Mouse (Mus musculus) ES-CJ7 (cell line): ENCODE results near the gene Tsc22d1.

ENCODE experiments used
- DNase-seq: peaks from one replicate; pipeline ENCODE4 v3.0.0; 2011; ENCODE audit warnings: low read depth, low spot score

Gene Tsc22d1

GRCm38 (mm10) chr14:76414862-76415780 is at the start of gene Tsc22d1:
Gene Tsc22d1, plus strand, starts transcription at chr14:76414961.
- DNase-seq: no peak

- no peak for DNase-seq
Observed at GRCm38 (mm10) chr14:76373638-76374037, 41.1 kb upstream of the Tsc22d1 start.

- no peak for DNase-seq
Observed at GRCm38 (mm10) chr14:76374601-76375000, 40.2 kb upstream of the Tsc22d1 start.

DNA sequence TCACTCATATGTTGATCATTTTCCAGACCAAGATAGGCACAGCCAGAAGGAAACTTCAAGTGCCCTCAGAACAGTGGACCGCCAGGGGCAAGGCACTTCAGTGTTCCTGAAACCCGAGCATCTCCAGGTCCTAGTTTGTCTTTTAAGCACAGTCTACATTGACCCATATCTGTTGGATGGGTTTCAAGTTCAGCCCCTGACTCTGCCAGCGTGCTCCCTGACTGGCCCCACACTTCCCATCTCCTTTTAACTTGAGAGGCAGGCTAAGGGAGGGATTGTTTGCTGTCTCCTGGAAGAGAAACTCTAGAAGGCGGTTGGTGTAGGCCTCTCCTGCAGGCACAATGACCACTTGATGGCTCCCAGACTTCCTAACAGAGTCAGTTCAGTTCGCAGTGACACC is 38.2 kb upstream of the Tsc22d1 start:
- no peak for DNase-seq

- no peak for DNase-seq
Observed at GRCm38 (mm10) chr14:76379411-76379810, 35.4 kb upstream of the Tsc22d1 start.

- peak; percentile 97 for DNase-seq
Observed at GRCm38 (mm10) chr14:76388025-76388424, 26.7 kb upstream of the Tsc22d1 start.

- no peak for DNase-seq
Observed at GRCm38 (mm10) chr14:76398251-76398650, 16.5 kb upstream of the Tsc22d1 start.

GRCm38 (mm10) chr14:76402574-76402973 is 12.2 kb upstream of the Tsc22d1 start:
- DNase-seq: no peak

DNA sequence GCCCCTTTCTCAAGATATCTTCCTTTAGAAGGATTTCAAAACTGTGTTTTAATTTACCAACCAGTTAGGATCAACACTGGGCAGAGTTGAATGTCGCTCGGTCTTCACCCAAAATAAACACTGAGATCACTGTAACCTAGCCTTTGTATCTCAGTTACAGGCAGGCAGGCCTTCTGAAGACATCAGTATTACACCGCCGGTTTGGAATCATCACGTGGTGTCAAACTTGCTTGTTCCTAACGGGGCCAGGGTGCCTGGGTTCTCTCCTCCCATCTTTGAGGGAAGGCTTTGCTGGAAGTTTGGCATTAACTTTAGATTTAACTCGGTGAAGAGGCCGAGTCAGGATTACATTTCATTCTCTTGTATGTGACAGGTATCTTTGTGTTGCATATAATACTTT is 5.7 kb upstream of the Tsc22d1 start:
- DNase-seq: no peak

DNA sequence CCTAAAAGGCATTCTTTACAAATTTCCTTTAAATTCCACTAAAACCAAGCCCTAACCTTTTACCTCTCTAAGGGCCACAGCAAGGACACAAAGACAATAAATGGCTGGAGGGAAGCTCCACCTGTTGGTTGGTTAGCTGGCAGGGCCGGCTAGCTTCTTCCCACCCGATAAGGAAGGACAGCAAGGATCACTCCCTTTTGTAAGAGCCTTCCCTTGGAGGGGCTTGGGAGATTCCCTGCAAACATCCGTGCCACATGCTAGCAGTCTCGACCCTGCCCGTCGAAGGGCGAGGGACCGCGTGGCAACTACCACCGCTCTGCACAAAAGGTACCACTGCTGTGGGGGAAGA is 1.0 kb upstream of the Tsc22d1 start:
- DNase-seq: peak; percentile 60

DNA sequence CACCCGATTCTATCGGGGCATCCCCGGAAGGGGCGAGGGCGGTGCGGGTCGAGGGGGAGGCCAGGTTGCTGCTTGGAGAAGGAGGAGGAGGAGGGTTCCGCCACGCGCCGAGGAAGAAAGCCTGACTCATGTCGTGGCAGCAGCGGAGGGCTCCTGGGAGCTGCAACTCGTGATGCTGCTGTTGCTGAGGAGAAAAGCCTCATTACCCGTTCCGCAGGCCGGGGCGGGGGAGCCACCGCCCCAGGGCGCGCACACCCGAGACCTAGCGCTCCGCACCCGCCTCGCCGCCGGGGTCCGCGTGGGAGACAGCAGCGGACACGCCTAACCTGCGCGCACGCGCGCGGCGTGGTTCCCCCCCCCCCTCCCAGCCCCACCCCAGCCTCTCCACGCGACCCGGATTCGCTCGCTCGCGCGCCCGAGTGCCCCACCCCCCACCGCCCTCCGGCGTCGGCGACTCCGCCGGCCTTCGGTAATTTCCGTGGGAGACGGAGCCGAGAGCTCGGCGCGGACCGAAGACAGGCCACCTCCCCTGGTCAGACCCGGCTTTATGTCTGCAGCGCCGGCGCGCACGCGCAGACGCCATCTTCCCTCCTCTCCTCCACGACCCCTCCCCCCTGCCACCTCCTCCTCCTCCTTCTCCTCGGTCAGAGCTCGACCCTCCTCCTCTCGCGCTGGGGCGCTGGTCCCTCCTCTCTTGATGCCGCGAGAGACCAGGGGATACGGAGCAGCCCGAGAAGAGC is 469 bp upstream of the Tsc22d1 start:
- DNase-seq: peak; percentile 98

DNA sequence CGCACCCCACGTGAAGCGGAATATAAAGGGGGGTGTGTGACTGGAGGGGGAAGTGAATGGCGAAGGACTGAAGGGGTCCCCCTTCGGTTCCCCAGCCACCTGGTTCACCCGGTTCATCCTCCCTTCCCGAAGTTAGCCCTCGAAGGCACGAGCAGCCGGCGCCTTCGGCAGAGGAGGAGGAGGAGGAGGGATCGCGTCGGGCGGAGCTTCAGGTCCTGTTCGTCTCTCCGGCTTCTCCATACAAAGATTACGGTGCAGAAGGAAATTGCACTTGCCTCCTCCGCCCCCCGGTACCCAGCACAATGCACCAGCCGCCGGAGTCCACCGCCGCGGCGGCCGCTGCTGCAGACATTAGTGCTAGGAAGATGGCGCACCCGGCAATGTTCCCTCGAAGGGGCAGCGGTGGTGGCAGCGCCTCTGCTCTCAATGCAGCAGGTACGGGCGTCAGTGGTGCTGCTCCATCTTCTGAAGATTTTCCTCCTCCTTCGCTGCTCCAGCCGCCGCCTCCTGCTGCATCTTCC is 1.1 kb downstream of the Tsc22d1 start:
- peak; percentile 23 for DNase-seq

DNA sequence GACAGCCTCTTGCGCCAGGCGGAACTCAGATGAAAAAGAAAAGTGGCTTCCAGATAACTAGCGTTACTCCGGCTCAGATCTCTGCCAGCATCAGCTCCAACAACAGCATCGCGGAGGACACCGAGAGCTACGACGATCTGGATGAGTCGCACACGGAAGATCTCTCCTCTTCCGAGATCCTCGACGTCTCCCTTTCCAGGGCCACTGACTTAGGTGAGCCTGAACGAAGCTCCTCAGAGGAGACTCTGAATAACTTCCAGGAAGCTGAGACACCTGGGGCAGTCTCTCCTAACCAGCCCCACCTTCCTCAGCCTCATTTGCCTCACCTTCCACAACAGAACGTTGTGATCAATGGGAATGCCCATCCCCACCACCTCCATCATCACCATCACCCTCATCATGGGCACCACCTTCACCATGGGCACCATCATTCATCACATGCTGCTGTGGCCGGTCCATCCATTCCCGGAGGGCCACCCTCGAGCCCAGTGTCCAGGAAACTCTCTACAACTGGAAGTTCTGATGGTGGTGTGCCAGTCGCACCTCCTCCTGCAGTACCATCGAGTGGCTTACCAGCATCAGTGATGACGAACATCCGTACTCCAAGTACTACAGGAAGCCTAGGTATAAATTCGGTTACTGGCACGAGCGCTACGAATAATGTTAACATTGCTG is 1.7 kb downstream of the Tsc22d1 start:
- DNase-seq: no peak

DNA sequence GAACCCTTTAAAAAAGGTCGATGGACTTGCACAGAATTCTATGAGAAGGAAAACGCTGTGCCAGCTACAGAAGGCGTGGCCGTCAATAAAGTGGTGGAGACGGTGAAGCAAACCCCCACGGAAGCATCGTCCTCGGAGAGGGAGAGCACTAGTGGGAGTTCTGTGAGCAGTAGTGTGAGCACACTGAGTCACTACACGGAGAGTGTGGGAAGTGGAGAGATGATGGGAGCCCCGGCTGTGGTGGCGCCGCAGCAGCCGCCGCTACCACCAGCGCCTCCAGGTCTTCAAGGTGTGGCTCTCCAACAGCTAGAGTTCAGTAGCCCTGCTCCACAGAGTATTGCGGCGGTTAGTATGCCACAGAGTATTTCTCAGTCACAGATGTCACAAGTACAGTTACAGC is 2.6 kb downstream of the Tsc22d1 start:
- no peak for DNase-seq

GRCm38 (mm10) chr14:76420726-76421125 is 6.0 kb downstream of the Tsc22d1 start:
- peak; percentile 11 for DNase-seq

GRCm38 (mm10) chr14:76421162-76421561 is 6.4 kb downstream of the Tsc22d1 start:
- no peak for DNase-seq

- DNase-seq: peak; percentile 56
Observed at GRCm38 (mm10) chr14:76425422-76425821, 10.7 kb downstream of the Tsc22d1 start.

GRCm38 (mm10) chr14:76425986-76426530 is 11.3 kb downstream of the Tsc22d1 start:
- DNase-seq: peak; percentile 63

DNA sequence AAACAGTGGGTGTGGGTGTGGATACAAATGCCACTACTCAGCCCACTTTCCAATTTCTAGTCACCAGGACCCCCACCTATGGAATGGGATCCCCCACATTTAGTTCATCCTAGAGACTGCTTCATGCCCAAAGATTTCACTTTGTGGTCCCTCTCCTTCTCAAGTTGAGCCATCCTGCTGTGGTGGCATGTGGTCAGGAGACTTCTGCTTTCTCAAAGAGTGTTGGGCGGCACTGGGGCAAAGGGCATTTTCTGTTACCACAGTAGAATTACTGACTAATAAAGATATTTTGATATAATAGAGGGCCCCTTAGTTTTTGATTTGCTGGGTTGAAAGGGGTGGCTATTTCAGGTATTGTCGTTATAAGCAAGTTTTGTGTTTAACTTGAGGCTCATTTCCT is 14.1 kb downstream of the Tsc22d1 start:
- DNase-seq: no peak

DNA sequence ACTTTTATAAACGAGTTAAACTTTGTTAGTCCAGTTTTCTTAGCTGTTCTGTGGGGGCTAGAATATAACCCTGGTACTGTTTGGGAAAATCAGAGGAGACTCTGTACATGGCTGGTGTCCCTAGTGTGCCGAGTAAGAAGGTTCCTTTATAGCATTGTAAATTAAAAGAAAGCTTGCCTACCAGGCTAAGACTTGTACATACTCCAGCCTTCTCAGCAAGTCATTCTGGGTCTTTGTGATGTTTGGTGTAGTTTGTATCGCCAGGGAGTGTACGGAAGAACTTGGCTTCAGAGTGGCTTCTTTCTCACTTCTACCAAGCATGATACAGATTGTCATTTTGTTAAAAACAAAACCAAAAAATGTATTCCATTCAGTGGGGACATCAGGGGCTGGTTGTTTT is 17.2 kb downstream of the Tsc22d1 start:
- DNase-seq: no peak

DNA sequence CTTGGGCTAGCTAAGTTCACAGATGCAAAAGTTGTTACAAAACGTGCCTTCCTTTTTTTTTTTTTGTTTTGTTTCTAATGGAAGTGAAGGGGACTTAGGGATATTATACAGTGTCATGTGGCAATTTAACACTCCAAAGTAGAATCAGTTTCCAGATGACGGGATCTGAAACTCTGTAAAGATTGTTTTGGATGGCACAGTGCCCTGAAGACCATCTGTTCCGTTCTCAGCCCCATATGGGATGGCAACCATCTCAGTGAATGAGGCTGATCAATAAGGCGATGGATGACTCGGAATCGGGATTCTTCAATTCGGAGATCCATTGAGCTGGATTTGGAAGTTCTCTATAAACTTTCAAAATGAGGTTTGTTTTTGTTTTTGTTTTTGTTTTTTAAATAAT is 17.6 kb downstream of the Tsc22d1 start:
- no peak for DNase-seq

DNA sequence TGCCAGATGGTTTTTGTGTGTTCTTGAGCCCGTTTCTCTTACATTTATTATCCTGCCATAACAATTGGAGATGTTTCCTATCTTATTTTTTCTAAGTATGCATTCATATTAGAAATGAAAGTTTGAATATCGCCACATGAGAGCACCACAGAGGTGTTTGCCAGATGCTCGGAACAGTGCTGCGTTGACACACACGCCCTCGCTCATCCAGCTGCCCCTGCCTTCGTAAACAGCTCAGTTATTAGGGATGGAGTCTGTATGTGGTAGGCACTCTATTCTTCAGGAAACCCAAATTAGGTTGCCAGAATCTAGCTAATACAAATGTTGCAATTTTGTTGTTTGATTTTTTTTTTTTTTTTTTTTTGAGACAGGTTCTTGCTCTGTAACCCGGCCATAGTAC is 18.1 kb downstream of the Tsc22d1 start:
- DNase-seq: no peak
